Mouse (Mus musculus): ENCODE data around the gene Plppr1. TPM values are rescaled to one million over a fixed set of nuclear protein-coding genes. Genes with fewer than 3 reads are reported as not detected.

Gene Plppr1
- total RNA-seq, 2 experiments from 2014 or later: 8.7 TPM

DNA sequence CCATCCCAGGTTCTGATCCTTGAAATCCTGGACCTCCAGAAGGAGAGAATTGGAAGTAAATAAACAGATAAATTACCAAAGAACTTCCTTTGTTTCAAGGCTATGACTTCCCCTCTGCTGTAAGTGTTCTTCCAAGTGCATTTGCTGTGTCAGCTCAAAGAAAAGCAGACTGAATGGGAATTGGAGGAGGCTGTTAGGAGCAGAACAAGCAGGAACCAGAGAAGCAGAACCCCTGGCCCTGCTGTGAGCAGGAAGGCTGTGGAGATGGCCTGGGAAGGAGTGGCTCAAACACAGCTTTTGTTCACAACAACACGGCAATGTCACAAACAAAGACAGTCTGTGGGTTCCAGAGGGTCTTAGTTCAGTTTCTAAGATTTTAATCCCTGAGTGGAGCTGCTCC lies 20.3 kb downstream of the Plppr1 start:
- no peak overlapping the region for H3K27ac ChIP-seq

DNA sequence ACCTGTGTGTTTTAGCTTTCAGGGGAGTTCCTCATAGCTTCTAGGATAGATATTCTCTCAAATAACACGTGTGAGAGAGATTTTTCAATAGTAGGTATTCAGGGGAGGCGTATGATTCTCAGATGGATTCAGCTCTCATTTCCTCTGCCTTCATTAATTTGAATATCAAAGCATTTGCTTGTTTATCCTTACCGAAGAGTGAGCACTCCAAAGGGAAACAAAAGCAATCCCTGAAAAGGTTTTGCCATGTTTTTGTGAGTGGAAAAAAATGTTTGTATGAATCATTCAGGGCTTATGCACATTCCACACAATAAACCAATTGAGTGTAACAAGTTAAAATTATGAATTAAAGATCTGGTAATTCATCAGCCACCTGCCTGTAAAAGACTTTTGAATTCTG lies 29.1 kb downstream of the Plppr1 start:
- no peak overlapping the region for H3K4me3 ChIP-seq
- no peak for TF ChIP-seq CTCF (conservative IDR thresholded peaks at IDR 0.05)
- no peak for DNase-seq (ENCODE audit: low spot score in 2 of 2)
- H3K27ac ChIP-seq: no peak overlapping the region

More for the DNA sequence above, 20.3 kb downstream of the Plppr1 start:
- DNase-seq (ENCODE audit: low spot score in 2 of 2): no peak
- H3K4me3 ChIP-seq: no peak overlapping the region
- TF ChIP-seq CTCF (conservative IDR thresholded peaks at IDR 0.05): no peak

DNA sequence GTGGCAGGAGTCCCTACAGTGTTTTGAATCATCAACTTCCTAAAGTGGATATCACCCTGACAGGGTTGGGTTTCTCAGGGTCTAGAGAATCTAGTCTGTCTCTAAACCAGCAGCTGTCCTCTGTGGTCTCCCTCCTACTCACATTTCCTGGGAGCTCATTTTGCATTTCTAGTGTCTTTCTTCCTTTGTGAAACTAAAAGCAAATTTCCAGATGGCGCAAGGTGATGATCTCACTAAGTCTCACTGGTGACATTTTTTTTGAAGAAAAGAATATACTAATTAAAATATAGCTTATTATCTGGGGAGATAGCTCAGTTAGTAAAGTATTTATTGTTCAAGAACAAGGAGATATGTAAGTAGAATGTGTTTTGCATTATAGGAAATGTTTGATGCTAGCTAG lies 31.4 kb downstream of the Plppr1 start:
- Histone ChIP-seq H3K27ac (no peak overlapping the region), H3K4me3 (no peak overlapping the region)
- DNase-seq (ENCODE audit: low spot score in 2 of 2): no peak
- TF ChIP-seq CTCF (conservative IDR thresholded peaks at IDR 0.05): no peak

DNA sequence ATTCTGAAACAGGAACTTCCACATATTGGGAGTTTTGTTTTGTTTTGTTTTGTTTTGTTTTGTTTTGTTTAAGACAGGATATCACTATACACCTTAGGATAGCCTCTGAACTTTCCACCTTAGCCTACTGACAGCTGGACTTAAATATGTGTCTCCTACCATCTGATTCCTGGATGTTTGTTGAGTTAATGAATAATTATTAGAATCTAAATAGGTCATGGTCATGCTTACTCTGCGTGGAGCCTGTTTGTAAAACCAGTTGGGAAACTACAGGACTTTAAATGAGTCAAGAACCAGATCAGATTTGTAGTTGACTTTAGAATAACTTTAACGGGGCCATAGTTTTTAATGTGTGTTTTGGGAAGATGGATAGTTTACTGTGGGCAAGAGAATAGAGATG lies 40.4 kb downstream of the Plppr1 start:
- no peak for TF ChIP-seq CTCF (conservative IDR thresholded peaks at IDR 0.05)
- no peak overlapping the region for H3K27ac ChIP-seq
- no peak for DNase-seq (ENCODE audit: low spot score in 2 of 2)
- no peak overlapping the region for H3K4me3 ChIP-seq

DNA sequence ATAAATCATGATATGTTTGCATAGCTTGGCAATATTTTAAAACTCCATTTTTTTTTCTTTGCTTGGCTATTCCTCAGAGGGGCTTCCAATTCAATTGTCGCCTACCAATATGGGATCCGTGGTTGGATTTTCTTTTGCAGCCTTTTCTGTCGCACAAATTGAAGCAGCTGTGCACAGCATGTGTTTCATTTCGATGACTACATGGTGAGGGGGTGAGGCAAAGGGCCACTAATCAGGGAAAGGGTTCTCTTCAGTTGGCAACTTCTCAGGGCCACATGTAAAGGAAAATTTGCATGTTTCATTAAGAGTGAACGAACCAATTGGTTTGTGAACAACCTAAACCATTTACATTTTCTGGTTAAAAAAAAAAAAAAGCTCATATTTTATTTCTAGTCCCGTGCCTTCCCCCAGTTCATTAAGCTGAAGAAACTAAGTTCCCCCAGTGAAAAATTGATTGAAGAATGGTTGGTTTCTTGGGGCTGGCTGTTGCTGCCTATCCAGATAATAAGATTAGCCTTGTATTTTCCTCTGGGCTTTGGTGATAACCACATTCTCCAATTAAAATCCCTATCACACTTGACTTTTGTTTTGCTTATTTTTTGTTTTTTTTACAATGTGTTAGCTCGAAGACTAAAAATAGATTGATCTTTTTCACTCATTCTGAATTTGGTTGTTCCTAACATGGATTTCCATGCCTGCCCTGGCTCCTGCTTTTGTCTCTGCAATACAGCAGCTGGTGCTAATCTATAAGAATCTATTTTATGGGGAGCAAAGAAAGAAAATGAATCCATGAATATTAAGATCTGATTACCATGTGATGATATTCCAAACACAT lies 43.1 kb downstream of the Plppr1 start:
- H3K4me3 ChIP-seq: no peak overlapping the region
- H3K27ac ChIP-seq: no peak overlapping the region
- TF ChIP-seq CTCF (conservative IDR thresholded peaks at IDR 0.05): no peak
- peak in 1 of 2 experiments; percentile 14 for DNase-seq (ENCODE audit: low spot score in 2 of 2)

DNA sequence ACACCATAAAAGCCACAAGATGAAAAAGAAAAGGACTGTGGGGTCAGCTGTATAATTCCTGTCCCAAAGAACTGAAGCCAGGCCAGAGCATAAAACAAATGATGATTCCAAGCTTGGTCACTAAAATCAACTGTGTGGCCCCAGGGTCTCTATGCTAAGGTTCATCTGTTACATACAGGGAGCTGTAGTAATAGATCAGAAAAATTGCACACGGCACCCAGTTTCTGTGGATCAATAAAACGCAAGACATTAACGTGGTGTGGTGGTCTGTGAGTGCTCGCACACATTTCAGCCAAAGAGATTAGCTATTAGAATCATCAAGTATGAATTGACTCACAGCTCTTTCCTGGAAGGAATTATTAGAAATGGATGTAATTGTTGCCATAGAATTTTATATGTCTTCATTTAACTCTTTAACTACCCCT lies 43.7 kb downstream of the Plppr1 start:
- Histone ChIP-seq H3K27ac (no peak overlapping the region), H3K4me3 (no peak overlapping the region)
- no peak for TF ChIP-seq CTCF (conservative IDR thresholded peaks at IDR 0.05)
- no peak for DNase-seq (ENCODE audit: low spot score in 2 of 2)

DNA sequence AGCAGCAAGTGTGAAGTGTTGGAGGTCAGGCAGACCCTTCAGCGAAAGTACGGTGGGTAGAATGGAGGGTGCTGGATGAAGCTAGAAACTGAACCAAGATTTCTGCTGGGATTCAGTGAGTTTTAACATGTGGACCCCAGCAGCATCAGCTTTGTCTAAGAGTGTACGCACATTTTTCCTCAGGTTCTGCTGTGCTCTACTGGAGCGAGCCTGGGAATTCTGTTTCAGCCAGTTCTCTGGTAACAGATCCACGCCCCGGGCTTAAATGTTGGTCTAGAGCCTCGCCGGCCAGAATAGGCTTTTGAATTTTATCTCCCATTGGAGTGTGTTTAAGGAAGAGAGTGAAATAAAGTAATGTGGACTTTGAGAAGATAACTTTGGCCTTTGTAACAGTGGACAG lies 45.8 kb downstream of the Plppr1 start:
- no peak for DNase-seq (ENCODE audit: low spot score in 2 of 2)
- no peak for TF ChIP-seq CTCF (conservative IDR thresholded peaks at IDR 0.05)
- Histone ChIP-seq H3K27ac (no peak overlapping the region), H3K4me3 (no peak overlapping the region)

DNA sequence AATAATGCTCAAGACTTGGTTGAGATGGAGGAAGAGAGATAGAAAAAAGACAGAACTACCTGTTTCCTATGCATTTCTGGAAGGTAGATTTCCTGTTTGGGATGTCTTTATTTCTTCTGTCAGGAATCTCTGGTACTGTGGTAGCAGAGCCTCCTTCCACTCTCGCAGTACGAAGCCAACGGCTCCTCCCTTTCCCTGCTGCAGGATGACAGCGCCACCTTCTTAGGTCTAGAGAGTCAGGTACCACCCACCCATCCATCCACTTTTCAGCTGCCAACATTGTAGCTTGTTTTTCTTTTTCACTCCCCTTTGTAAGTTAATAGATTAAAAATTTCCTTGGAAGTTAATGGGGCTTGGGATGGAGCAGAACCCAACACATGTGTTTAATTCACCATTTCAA lies 48.8 kb downstream of the Plppr1 start:
- TF ChIP-seq CTCF (conservative IDR thresholded peaks at IDR 0.05): no peak
- no peak for DNase-seq (ENCODE audit: low spot score in 2 of 2)
- Histone ChIP-seq H3K4me3 (no peak overlapping the region), H3K27ac (no peak overlapping the region)

DNA sequence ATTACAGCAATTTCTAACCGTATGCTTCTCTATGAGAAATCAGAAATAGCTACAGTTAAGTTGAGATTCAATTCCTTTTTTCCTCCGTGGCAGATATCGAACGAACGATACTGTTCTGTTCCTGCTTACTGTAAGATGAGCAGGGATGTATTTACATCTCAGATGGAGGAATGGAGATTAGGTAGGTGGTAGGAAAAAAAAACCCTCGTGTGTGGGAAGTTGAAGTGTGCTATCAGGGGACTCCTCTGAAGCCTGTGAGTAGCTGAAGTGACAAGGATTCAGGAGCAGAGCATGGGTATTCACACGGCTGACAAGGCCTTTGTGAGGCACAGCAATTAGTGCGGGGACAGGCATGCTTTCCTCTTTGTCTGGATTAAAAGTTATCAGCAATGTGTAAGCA lies 49.3 kb downstream of the Plppr1 start:
- peak; percentile 16 to 17 for DNase-seq (ENCODE audit: low spot score in 2 of 2)
- TF ChIP-seq CTCF (conservative IDR thresholded peaks at IDR 0.05): no peak
- H3K27ac ChIP-seq: no peak overlapping the region
- H3K4me3 ChIP-seq: no peak overlapping the region

DNA sequence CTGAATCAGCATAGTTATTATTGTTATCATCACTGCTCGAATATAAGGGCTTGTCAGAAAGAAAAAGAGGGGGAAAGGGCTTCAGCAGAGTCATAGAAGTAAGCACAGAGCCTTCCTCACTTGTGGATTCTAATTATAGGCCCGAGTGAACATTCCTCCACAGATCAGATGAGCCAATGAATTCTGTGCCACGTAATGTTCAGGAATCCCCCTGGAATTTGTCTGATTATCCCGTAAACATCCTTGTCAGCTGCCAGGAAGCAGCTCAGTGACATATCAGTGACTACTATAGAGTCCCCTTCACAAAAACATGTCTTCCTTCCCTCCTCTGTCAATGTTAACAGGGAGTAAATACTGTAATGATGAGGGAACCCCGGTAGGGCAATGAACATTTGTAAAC lies 50.9 kb downstream of the Plppr1 start:
- TF ChIP-seq CTCF (conservative IDR thresholded peaks at IDR 0.05): no peak
- no peak for DNase-seq (ENCODE audit: low spot score in 2 of 2)

DNA sequence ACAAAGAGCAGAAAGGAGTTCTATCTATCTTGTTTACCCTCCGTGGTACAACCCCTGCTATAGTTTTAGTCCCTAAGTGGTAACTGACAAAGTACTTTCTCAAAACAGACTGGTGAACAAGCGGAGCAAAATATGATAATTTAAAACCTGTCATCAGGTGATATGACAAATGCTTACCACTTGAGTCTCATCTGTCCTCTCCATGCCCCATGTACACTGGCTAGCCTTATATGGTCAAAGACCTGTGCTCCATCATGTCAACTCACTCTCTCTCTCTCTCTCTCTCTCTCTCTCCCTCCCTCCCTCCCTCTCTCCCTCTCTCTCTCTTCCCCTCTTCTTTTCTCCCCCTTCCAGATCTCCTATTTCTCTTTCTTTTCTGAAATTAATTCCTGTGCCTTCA lies 59.8 kb downstream of the Plppr1 start:
- Histone ChIP-seq H3K4me3 (no peak overlapping the region), H3K27ac (no peak overlapping the region)
- no peak for TF ChIP-seq CTCF (conservative IDR thresholded peaks at IDR 0.05)
- DNase-seq (ENCODE audit: low spot score in 2 of 2): no peak

More for the DNA sequence above, 50.9 kb downstream of the Plppr1 start:
- Histone ChIP-seq H3K27ac (no peak overlapping the region), H3K4me3 (no peak overlapping the region)

DNA sequence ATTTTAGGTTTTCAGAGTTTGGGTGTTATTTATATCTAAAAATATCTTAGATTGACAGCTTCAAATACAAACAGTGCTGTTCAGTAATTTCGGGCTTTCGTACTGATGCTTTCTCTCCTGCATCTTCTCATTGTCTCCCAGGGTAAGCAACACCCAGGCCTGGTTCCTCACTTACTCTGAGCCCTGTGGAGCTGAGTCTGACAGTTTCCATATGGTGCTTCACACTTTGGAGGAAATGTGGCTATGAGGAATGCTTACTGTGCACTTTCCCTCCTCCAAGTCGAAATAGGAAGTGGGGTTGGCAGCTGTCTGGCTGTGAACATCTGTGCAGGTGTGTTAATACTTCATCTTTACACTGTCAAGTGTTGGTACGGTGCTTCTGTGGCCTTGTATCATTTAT lies 85.7 kb downstream of the Plppr1 start:
- no peak overlapping the region for H3K27ac ChIP-seq
- no peak for DNase-seq (ENCODE audit: low spot score in 2 of 2)
- H3K4me3 ChIP-seq: no peak overlapping the region
- no peak for TF ChIP-seq CTCF (conservative IDR thresholded peaks at IDR 0.05)

DNA sequence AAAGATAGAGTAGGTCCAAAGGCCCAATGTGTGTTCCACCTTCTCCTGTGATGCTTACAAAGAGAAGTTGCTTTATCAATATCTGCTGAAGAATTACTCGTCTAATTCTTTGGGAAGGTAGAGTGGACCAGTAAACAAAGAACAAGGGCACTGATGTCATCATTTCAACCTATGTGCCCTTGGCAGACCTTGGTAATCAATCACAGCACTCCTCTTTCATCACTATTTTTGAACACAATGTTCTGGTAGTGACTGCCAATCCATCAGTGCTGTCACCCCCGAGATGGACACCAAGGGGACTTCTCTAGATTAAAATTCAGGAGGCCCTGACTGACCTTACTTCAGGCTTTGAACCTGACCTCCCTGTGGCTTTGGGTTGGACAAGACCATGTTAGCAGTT lies 89.7 kb downstream of the Plppr1 start:
- Histone ChIP-seq H3K27ac (no peak overlapping the region), H3K4me3 (no peak overlapping the region)
- TF ChIP-seq CTCF (conservative IDR thresholded peaks at IDR 0.05): no peak
- no peak for DNase-seq (ENCODE audit: low spot score in 2 of 2)

DNA sequence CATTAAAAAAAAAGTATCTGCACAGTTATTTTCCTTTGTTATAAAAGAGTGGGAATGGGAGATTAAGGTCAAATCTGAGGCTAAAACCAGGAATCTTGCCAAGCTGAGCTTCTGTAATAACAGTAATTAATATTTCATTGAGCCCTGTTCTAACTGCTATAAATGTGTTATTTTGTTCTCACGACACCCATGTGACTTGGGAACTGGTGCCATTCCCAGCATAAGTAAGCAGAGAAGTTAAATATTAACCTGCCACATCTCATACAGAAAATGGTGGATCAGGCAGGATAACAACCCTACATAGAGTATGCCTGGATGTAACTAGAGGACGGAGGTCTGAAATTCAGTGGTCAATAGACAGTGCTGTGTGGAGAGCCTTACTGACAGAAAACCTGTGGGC lies 90.2 kb downstream of the Plppr1 start:
- Histone ChIP-seq H3K27ac (no peak overlapping the region), H3K4me3 (no peak overlapping the region)
- TF ChIP-seq CTCF (conservative IDR thresholded peaks at IDR 0.05): no peak
- DNase-seq (ENCODE audit: low spot score in 2 of 2): no peak
